ENCODE assay signal across 13 mouse cellular contexts in the genomic region with DNA sequence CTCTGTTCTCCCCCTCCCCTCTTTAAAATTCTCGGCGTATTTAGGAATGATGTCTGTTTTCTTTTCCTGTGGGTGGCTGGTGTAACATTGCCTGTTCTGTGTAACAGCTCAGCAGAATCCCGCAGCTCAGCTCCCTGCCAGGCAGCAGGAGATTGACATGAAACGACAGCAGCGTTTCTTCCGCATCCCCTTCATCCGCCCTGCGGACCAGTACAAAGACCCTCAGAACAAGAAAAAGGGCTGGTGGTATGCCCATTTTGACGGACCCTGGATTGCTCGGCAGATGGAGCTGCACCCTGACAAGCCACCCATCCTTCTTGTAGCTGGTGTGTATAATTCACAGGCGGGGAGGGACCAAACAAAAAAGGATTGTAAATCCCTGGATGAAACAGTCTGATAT.
DNase-seq lines count a peak whose midpoint lies in the region; ATAC-seq and TF ChIP-seq lines count a peak whose summit lies in the region.
"Had no signal": no experiment of that assay in that cellular context is flagged by ENCODE, and none has a peak within 500 bp of the region (broad histone marks: within the 10 kb centered on the region; RNA-seq: fewer than 3 reads in every experiment).

No protein-coding gene starts in this region.

- H3K27ac ChIP-seq in forebrain, postnatal 0 days (ENCODE audit: low read depth, low read length): peak overlapping the region; percentile 73
- H3K27ac ChIP-seq: embryonic facial prominence, embryonic 12.5 days; heart, embryonic 15.5 days had no signal

- H3K36me3 ChIP-seq in forebrain, postnatal 0 days (ENCODE audit: insufficient read depth): 0 out of 2 replicates have a peak, but pooled peaks cover 3% of the 10 kb centered on the region
- H3K36me3 ChIP-seq: embryonic facial prominence, embryonic 12.5 days had no signal

- no peaks in the 10 kb centered on the region for H3K4me1 ChIP-seq in forebrain, postnatal 0 days (ENCODE audit: insufficient read depth)
- H3K4me1 ChIP-seq: heart, embryonic 15.5 days had no signal

- WGBS in forebrain, postnatal 0 days: 14% methylated on average over 11 of the region's 11 CpGs

- intact Hi-C loops in left cerebral cortex, postnatal 14 days (cut with DNase I): loop anchor here (10.0 kb wide), 1 partner anchor 1328 kb away; a partner anchor contains a TSS

- H3K4me3 ChIP-seq in forebrain, postnatal 0 days (ENCODE audit: low read depth, low read length): peak overlapping the region; percentile 35
- H3K4me3 ChIP-seq: embryonic facial prominence, embryonic 12.5 days; heart, embryonic 15.5 days had no signal

- peak overlapping the region; percentile 54 for H3K9ac ChIP-seq in forebrain, postnatal 0 days
- H3K9ac ChIP-seq: embryonic facial prominence, embryonic 12.5 days; heart, embryonic 15.5 days; liver, postnatal 0 days had no signal

- H3K4me2 ChIP-seq in forebrain, postnatal 0 days (ENCODE audit: low read depth): peak overlapping the region; percentile 47
- H3K4me2 ChIP-seq: embryonic facial prominence, embryonic 12.5 days; heart, embryonic 15.5 days had no signal

- no peaks in the 10 kb centered on the region for H3K9me3 ChIP-seq in forebrain, postnatal 0 days (ENCODE audit: low read length)
- H3K9me3 ChIP-seq: embryonic facial prominence, embryonic 12.5 days; heart, embryonic 15.5 days had no signal

- no peaks in the 10 kb centered on the region for H3K27me3 ChIP-seq in forebrain, postnatal 0 days (ENCODE audit: insufficient read depth, low read length)
- H3K27me3 ChIP-seq: CH12.LX; embryonic facial prominence, embryonic 12.5 days; heart, embryonic 15.5 days had no signal

- peak; percentile 87 for ATAC-seq in forebrain, postnatal 0 days
- ATAC-seq: liver, postnatal 0 days had no signal

- peak; percentile 38; the same call in 1 of the 2 replicates for TF ChIP-seq CTCF in forebrain, postnatal 0 days (IDR thresholded peaks at IDR 0.05; ENCODE audit: low read depth)

- peak; percentile 33 to 34 for DNase-seq in left cerebral cortex, postnatal 14 days (ENCODE audit: low spot score in 2 of 2)
- DNase-seq in left cerebral cortex, adult 8-10 months (ENCODE audit: low spot score in 2 of 2): no peak
- peak; percentile 65 for DNase-seq in forebrain, postnatal 0 days
- peak; percentile 20 to 22 for DNase-seq in layer of hippocampus, postnatal 25 days (ENCODE audit: extremely low spot score in 1 of 2, low spot score in 1 of 2)
- DNase-seq in retina, postnatal 1 day: peak; percentile 36
- no peak for DNase-seq in T-cell, adult 2 months (ENCODE audit: low spot score)
- DNase-seq in adrenal gland, adult (ENCODE audit: inconsistent age in 2 of 2, low spot score in 1 of 2): no peak
- DNase-seq: gastrocnemius, postnatal 14 days; kidney, adult 2 months; liver, postnatal 0 days had no signal

Comparison
In these comparisons a context has a peak if more than half of its experiments do, and no peak if none do; other contexts are left out.
1. DNase-seq: peak in left cerebral cortex, postnatal 14 days (2 of 2), forebrain, postnatal 0 days (single experiment), layer of hippocampus, postnatal 25 days (2 of 2) and retina, postnatal 1 day (single experiment); none in left cerebral cortex, adult 8-10 months (0 of 2), T-cell, adult 2 months (single experiment) and adrenal gland, adult (0 of 2).